Mouse (Mus musculus) neural tube, embryonic 11.5 days (tissue): Measurements from ENCODE around the gene Col16a1. TPM values are rescaled to one million over a fixed set of nuclear protein-coding genes. Genes with fewer than 3 reads are reported as not detected.

Experiments
- ATAC-seq: fragments of 200-750 bp; cut with Nextera tagmentation; 2 replicates; pipeline ENCODE4 v1.8.0; 2017; ENCODE audit warnings: moderate number of reproducible peaks, mild to moderate bottlenecking, moderate TSS enrichment, moderate library complexity; ENCODE audit not compliant: insufficient read depth, low FRiP score, low TSS enrichment
- DNase-seq: peaks from one replicate; pipeline ENCODE4 v3.0.0-alpha.2; 2015; ENCODE audit warnings: low spot score
- H3K27ac ChIP-seq: fragments of 300-500 bp; sonication (generic); 2 replicates; pipeline ENCODE4 v1.5.1; 2014; ENCODE audit warnings: low read depth, mild to moderate bottlenecking, low read length
- H3K27me3 ChIP-seq: fragments of 300-500 bp; sonication (generic); 2 replicates; pipeline ENCODE4 v1.6.1; 2014; ENCODE audit warnings: mild to moderate bottlenecking, low read length, mixed read lengths; ENCODE audit not compliant: control insufficient read depth, insufficient read depth
- H3K36me3 ChIP-seq: fragments of 300-500 bp; sonication (generic); 2 replicates; pipeline ENCODE4 v1.6.1; 2014; ENCODE audit warnings: mild to moderate bottlenecking, low read length, moderate library complexity, mixed read lengths; ENCODE audit not compliant: control insufficient read depth, insufficient read depth
- H3K4me1 ChIP-seq: fragments of 300-500 bp; sonication (generic); 2 replicates; pipeline ENCODE4 v1.6.1; 2014; ENCODE audit warnings: low read length, mixed read lengths; ENCODE audit not compliant: control insufficient read depth, insufficient read depth
- H3K4me2 ChIP-seq: fragments of 300-500 bp; sonication (generic); 2 replicates; pipeline ENCODE4 v1.6.1; 2014; ENCODE audit warnings: low read depth, mild to moderate bottlenecking, moderate library complexity
- H3K4me3 ChIP-seq: fragments of 300-500 bp; sonication (generic); 2 replicates; pipeline ENCODE4 v1.5.1; 2014; ENCODE audit warnings: low read depth, low read length
- H3K9ac ChIP-seq: fragments of 300-500 bp; sonication (generic); 2 replicates; pipeline ENCODE4 v1.6.1; 2014; ENCODE audit warnings: mild to moderate bottlenecking, low read length
- H3K9me3 ChIP-seq: fragments of 300-500 bp; sonication (generic); 2 replicates; pipeline ENCODE4 v1.6.1; 2016; ENCODE audit warnings: low read length; ENCODE audit not compliant: control insufficient read depth
- WGBS: fragments of 180-500 bp; shearing (Covaris S2); extraction: QIAGEN DNeasy Blood & Tissue Kit; methylation state at CpG from one replicate; pipeline ENCODE4 v1.1.7; 2014; 5-methylcytosine and 5-hydroxymethylcytosine counted together
- polyA plus RNA-seq: library from polyadenylated mRNA; unstranded; fragments of >200 nt; fragmentation: Nextera tagmentation; extraction: Ambion mirVana; gene quantifications from 2 replicates; pipeline ENCODE4 v1.2.1, GENCODE M21; 2014

Col16a1 gene
- polyA plus RNA-seq, 1 experiment from 2014 or later: 5.2 TPM

DNA sequence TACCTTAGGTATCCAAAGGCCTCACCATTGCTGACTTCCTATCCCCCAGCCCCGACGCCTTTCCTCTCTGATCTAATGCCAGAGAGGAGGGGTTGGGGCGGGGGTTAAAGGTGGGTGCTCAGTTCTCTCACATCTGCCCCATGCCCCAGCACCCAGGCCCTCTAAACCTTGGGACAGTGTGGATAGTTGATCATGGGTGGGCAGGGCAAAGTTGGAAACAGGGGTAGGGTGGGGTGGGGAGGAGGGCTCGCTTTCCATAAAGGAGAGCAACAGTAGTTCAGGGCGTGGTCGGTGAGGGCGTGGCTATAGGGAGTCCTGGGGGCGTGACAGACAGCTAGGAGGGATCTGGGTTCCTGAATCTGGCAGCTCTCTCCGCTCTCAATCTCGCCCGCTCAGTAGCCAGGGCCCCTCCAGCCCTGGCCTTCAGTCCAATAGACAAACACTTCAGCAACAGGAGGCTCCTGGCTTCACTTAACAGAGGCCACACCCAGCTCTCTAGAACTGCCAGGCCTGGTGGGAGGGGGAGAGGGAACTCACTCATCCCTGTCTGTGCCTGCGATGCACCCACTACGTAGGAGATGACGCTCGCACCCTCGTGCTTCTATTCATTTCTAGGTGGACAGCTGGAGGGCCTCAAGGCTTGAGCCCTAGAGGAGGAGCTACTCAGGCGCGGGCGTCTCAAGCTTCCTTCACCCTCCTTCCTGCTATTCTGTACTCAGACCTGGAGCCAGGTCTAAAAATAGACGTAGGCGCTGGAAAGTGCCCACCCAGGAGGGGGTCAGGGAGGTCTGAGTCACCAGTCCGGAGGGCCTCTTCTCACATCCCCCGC, 10.9 kb upstream of the Col16a1 start:
- DNase-seq (peak; percentile 44), ATAC-seq (no peak)
- Histone ChIP-seq H3K36me3 (no peaks in the 10 kb centered on the region), H3K9ac (no peak overlapping the region), H3K4me3 (no peak overlapping the region), H3K27me3 (0 out of 2 replicates have a peak, but pooled peaks cover 3% of the 10 kb centered on the region), H3K27ac (no peak overlapping the region), H3K4me1 (peaks cover 5% of the 10 kb centered on the region; the same call in 1 of the 2 replicates), H3K9me3 (no peaks in the 10 kb centered on the region), H3K4me2 (no peak overlapping the region)
- WGBS: 10% methylated on average over 23 of the region's 23 CpGs

DNA sequence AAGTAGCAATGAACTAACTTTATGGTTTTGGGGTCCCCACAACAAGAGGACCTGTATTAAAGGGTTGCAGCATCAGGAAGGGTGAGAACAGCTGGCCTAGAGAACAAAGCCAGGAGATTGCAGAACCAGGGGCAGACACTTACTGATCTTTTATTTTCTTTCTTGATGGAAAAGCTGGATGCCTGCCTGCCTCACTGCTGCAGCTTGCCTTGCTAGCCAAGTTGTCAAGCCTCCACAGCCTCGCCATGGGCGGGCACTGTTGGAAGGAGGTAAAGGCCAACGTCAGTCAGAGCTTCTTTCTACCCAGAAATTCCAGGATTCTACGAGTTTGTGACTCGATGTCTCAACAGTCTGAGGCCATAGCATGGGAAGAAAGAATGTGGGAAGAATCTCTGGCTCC, 8.3 kb upstream of the Col16a1 start:
- H3K27ac ChIP-seq: no peak overlapping the region
- no peak for ATAC-seq
- 46% methylated on average over 5 of the region's 5 CpGs for WGBS

DNA sequence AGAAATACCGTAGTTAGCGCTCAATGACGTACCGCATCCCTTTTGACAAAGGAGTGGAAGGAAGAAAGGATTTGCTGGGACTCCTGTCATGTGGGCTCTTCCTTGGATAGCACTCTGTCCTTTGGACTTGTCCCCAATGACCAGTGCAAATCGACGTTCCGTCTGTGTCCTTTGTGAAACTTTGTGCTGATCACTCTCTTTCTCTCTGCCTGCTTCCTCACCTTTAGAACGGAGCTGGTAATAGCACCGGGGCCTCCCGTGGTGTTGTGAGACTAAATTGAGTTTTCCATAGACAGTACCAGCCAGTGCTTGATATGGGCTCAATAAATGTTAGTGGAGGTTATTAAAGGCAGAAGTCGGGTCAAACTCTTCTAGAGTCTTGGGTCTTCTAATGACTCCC, 6.6 kb upstream of the Col16a1 start:
- H3K36me3 ChIP-seq: no peaks in the 10 kb centered on the region
- H3K9ac ChIP-seq: no peak overlapping the region
- 84% methylated on average over 11 of the region's 11 CpGs for WGBS
- H3K27ac ChIP-seq: no peak overlapping the region
- no peak for DNase-seq
- no peak overlapping the region for H3K4me3 ChIP-seq
- no peak for ATAC-seq
- H3K4me1 ChIP-seq: peaks cover 8% of the 10 kb centered on the region
- H3K4me2 ChIP-seq: no peak overlapping the region
- H3K27me3 ChIP-seq: 0 out of 2 replicates have a peak, but pooled peaks cover 3% of the 10 kb centered on the region
- H3K9me3 ChIP-seq: no peaks in the 10 kb centered on the region

More for the DNA sequence above, 8.3 kb upstream of the Col16a1 start:
- no peaks in the 10 kb centered on the region for H3K9me3 ChIP-seq
- H3K4me2 ChIP-seq: no peak overlapping the region
- H3K4me3 ChIP-seq: no peak overlapping the region
- H3K9ac ChIP-seq: no peak overlapping the region
- DNase-seq: no peak
- H3K36me3 ChIP-seq: no peaks in the 10 kb centered on the region
- peaks cover 5% of the 10 kb centered on the region; the same call in 1 of the 2 replicates for H3K4me1 ChIP-seq
- H3K27me3 ChIP-seq: 0 out of 2 replicates have a peak, but pooled peaks cover 3% of the 10 kb centered on the region

DNA sequence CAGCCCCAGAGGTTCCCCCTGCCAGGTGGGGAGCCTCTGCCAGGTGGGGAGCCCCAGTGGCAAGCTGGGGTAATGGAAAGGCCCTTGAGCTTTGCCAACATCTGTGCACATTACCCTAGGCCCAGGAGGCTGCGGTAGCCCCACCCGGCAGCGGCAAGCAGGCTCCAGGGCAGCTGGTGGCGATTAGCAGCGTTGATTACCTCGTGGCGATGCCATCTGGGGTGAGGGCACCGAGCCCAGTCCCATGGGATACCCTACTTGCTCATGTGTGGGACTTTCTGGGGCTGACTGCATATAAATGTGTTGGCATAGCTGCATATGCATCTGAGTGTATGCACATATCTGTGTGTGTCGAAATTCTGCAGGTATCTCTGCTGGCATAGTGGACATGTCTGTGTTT, 3.4 kb upstream of the Col16a1 start:
- H3K27ac ChIP-seq: 0 out of 2 replicates have a peak overlapping the region, but pooled peaks have one; percentile 20
- H3K27me3 ChIP-seq: no peaks in the 10 kb centered on the region
- no peaks in the 10 kb centered on the region for H3K9me3 ChIP-seq
- no peak overlapping the region for H3K9ac ChIP-seq
- H3K4me3 ChIP-seq: no peak overlapping the region
- WGBS: 74% methylated on average over 9 of the region's 9 CpGs
- H3K4me2 ChIP-seq: no peak overlapping the region
- DNase-seq (no peak), ATAC-seq (no peak)
- peaks cover 13% of the 10 kb centered on the region for H3K4me1 ChIP-seq
- H3K36me3 ChIP-seq: no peaks in the 10 kb centered on the region

DNA sequence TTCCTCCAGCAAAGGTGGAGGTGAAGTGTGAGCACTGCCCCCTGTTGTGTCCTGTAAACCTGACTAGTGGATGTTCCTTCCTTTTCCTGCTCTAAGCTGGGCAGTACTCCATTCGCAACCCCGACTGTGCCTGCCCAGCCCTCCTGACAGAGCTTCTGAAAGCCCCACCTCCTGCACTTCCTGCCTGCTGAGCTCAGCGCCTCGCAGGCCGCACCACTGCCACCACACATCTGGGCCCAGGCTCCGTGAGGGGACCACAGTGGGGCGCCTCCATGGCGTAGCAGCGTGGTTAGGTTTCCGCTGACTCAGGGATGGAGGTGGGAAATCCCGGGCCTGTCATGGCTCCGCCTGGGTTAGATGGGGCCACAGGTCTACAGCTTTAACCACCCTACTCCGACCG, 2.0 kb upstream of the Col16a1 start:
- peaks cover 13% of the 10 kb centered on the region for H3K4me1 ChIP-seq
- no peak for ATAC-seq
- no peaks in the 10 kb centered on the region for H3K36me3 ChIP-seq
- H3K27me3 ChIP-seq: no peaks in the 10 kb centered on the region
- H3K4me3 ChIP-seq: no peak overlapping the region
- H3K27ac ChIP-seq: no peak overlapping the region
- DNase-seq: peak; percentile 51
- no peaks in the 10 kb centered on the region for H3K9me3 ChIP-seq
- 18% methylated on average over 14 of the region's 14 CpGs for WGBS
- no peak overlapping the region for H3K4me2 ChIP-seq
- H3K9ac ChIP-seq: no peak overlapping the region

DNA sequence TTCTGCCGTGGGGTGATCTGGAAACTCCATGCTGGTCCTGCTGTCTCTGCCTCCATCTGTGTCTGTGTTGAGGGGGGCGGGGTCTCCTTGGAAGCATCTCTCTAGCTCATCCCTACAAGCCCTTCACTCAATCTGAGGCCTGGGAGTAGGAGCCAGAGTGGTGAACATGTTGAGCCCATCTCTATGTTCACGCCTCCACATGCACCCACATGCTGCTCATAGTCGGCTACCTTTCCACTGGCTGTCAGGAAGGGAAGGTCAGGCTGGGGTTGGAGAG, 501 bp downstream of the Col16a1 start:
- Histone ChIP-seq H3K9me3 (no peaks in the 10 kb centered on the region), H3K4me2 (peak overlapping the region; percentile 60), H3K4me1 (peaks cover 13% of the 10 kb centered on the region), H3K27ac (no peak overlapping the region), H3K27me3 (no peaks in the 10 kb centered on the region), H3K4me3 (peak overlapping the region; percentile 27; the same call in 1 of the 2 replicates), H3K36me3 (no peaks in the 10 kb centered on the region), H3K9ac (peak overlapping the region; percentile 64)
- no peak for ATAC-seq
- 43% methylated on average over 4 of the region's 4 CpGs for WGBS
- DNase-seq: no peak

DNA sequence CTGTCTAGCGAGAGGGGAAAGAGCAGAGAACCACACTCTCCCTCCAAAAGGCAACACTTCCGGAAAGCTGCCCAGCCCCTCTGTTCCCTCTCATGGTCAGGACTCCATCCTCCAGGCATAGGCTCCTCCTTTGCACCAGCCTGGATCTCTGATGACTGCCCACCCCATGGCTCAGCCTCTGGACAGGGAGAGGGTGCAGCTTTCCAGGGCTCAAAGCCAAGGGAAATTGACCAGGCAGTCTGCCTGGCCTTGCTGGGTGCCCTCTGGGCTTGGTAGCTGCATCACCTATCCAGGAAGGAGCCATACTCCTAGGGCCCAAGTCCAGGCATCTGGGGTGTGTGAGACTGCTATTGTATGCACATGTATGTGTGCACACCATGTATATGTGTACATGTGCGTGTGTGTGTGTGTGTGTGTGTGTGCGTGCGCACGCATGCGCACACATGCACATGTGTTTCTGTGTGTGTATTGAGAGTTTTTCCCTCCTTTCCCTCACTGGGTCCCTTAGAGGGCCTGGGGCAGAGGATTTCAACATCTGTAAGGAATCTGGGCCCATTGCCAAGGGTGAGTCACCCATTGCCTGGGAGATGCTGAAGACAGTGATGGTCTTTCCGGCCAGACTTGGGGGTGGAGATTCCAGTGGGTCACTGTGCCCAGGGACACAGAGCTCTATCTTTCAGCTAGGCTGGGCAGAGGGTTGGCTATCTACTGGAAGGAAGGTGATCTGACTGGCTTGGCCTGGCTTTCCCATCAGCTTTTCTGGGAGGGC, 2.6 kb downstream of the Col16a1 start:
- no peaks in the 10 kb centered on the region for H3K27me3 ChIP-seq
- H3K9me3 ChIP-seq: no peaks in the 10 kb centered on the region
- no peak overlapping the region for H3K4me3 ChIP-seq
- H3K36me3 ChIP-seq: no peaks in the 10 kb centered on the region
- H3K27ac ChIP-seq: no peak overlapping the region
- H3K9ac ChIP-seq: no peak overlapping the region
- 86% methylated on average over 8 of the region's 8 CpGs for WGBS
- DNase-seq (peak; percentile 38), ATAC-seq (no peak)
- no peak overlapping the region for H3K4me2 ChIP-seq
- H3K4me1 ChIP-seq: peaks cover 13% of the 10 kb centered on the region

DNA sequence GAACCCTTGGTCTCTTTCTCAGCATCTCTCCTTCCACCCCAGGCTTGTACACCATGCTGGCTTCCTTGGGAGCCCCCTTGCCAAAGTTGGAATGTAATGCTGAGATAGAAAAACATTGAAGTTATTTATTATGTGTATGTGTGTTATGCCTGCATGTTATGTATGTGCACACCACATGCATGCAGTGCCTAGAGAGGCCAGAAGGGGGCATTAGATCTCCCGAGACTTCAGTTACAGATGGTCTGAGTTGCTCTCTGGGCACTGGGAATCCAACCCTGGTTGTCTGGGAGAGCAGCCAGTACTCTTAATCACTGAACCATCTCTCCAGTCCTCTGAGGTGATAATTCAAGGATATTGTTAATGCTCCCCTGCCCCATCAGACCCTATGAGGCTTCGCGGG, 4.6 kb downstream of the Col16a1 start:
- peaks cover 10% of the 10 kb centered on the region for H3K4me1 ChIP-seq
- H3K9me3 ChIP-seq: no peaks in the 10 kb centered on the region
- ATAC-seq: no peak
- H3K9ac ChIP-seq: no peak overlapping the region
- DNase-seq: no peak
- no peaks in the 10 kb centered on the region for H3K36me3 ChIP-seq
- H3K27ac ChIP-seq: no peak overlapping the region
- WGBS: 85% methylated on average over 3 of the region's 3 CpGs
- H3K4me2 ChIP-seq: no peak overlapping the region
- no peaks in the 10 kb centered on the region for H3K27me3 ChIP-seq
- H3K4me3 ChIP-seq: no peak overlapping the region
